In the genomic region with DNA sequence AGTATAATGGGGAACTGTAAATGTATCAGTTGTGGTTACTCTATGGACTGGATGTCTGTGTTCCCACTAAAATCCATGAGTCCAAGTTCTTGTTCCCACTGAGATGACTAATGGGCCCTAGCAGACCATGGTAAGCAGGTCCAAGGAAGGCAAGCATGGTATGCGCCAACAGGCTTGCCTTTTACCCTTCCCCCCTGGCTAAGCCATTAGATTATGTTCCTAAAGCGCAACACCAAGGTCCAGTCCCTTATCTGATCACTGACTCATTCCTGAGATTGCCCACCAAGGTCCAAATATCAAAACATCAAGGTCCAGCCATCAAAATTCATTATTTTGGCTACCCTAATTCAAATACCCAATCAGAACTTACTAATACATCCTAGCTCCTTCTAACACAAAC, we compare ENCODE assay signal across 13 mouse cellular contexts.
"Had no signal": no experiment of that assay in that cellular context is flagged by ENCODE, and none has a peak within 500 bp of the region (broad histone marks: within the 10 kb centered on the region; RNA-seq: fewer than 3 reads in every experiment).

No protein-coding gene starts in this region.

- DNase-seq: lung, adult 18-20 months; lung, embryonic 14.5 days; lung, postnatal 10 days; lung, postnatal 4 days; midbrain, embryonic 14.5 days; retina, postnatal 1 day; right cerebral cortex, adult 18-20 months; right cerebral cortex, postnatal 25 days; right cerebral cortex, postnatal 4 days; spleen, adult 18-20 months; thymus, adult 18-20 months; thymus, postnatal 14 days; thymus, postnatal 36 days had no signal
